Mouse (Mus musculus) ES-Bruce4 (cell line): ENCODE data around the gene Tunar.

Experiments
- CTCF ChIP-seq: IDR thresholded peaks from one replicate; pipeline ENCODE4 v1.8.1; 2011; ENCODE audit warnings: low read depth, low read length
- EP300 ChIP-seq: IDR thresholded peaks from 2 replicates; pipeline ENCODE4 v1.6.1; 2011; ENCODE audit warnings: low read depth, low read length; ENCODE audit not compliant: insufficient read depth
- POLR2A ChIP-seq: IDR thresholded peaks from one replicate; pipeline ENCODE4 v1.8.1; 2011; ENCODE audit warnings: low read length; ENCODE audit not compliant: insufficient read depth

- TF ChIP-seq CTCF, result no peak
- no peak for TF ChIP-seq POLR2A
- no peak for TF ChIP-seq EP300
These were observed 86.8 kb downstream of the Tunar start for GRCm38 (mm10) chr12:105420476-105420875.
